Mouse (Mus musculus) heart, postnatal 0 days (tissue): ENCODE measurements around the gene Card14. TPM values are rescaled to one million over a fixed set of nuclear protein-coding genes. Genes with fewer than 3 reads are reported as not detected.

Experiments
- ATAC-seq: fragments of 200-750 bp; cut with Nextera tagmentation; 2 replicates; pipeline ENCODE4 v1.8.0; 2017; ENCODE audit warnings: low read depth, moderate number of reproducible peaks, moderate library complexity; ENCODE audit not compliant: insufficient read depth
- DNase-seq: peaks from one replicate; pipeline ENCODE4 v3.0.0-alpha.2; 2016; ENCODE audit warnings: low spot score
- H3K27ac ChIP-seq: fragments of 300-500 bp; sonication (generic); 2 replicates; pipeline ENCODE4 v1.5.1; 2014; ENCODE audit warnings: low read depth, mild to moderate bottlenecking
- H3K27me3 ChIP-seq: fragments of 300-500 bp; sonication (generic); 2 replicates; pipeline ENCODE4 v1.6.1; 2014; ENCODE audit warnings: low read length, mixed read lengths; ENCODE audit not compliant: control insufficient read depth, insufficient read depth
- H3K36me3 ChIP-seq: fragments of 300-500 bp; sonication (generic); replicated peaks from 2 replicates; pipeline ENCODE4 v1.6.1; 2014; ENCODE audit warnings: low read length, mixed read lengths; ENCODE audit not compliant: control insufficient read depth, insufficient read depth
- H3K4me1 ChIP-seq: fragments of 300-500 bp; sonication (generic); 2 replicates; pipeline ENCODE4 v1.6.1; 2014; ENCODE audit warnings: antibody characterized with exemption; ENCODE audit not compliant: control insufficient read depth, insufficient read depth
- H3K4me2 ChIP-seq: fragments of 300-500 bp; sonication (generic); 2 replicates; pipeline ENCODE4 v1.6.1; 2014; ENCODE audit warnings: low read depth, mild to moderate bottlenecking, low read length, moderate library complexity
- H3K4me3 ChIP-seq: fragments of 300-500 bp; sonication (generic); 2 replicates; pipeline ENCODE4 v1.5.1; 2014; ENCODE audit warnings: low read depth, low read length
- H3K9ac ChIP-seq: fragments of 300-500 bp; sonication (generic); replicated peaks from 2 replicates; pipeline ENCODE4 v1.6.1; 2014; ENCODE audit warnings: low read depth, low read length, mixed read lengths
- H3K9me3 ChIP-seq: fragments of 300-500 bp; sonication (generic); replicated peaks from 2 replicates; pipeline ENCODE4 v1.6.1; 2016; ENCODE audit warnings: low read length; ENCODE audit not compliant: control insufficient read depth
- CTCF ChIP-seq: IDR thresholded peaks from 2 replicates; pipeline ENCODE4 v1.5.1; 2016; ENCODE audit warnings: antibody characterized with exemption, control low read depth, low read depth
- EP300 ChIP-seq: IDR thresholded peaks from 2 replicates; pipeline ENCODE4 v1.6.1; 2016; ENCODE audit warnings: antibody characterized with exemption, low read depth
- WGBS: fragments of 180-500 bp; shearing (Covaris S2); extraction: QIAGEN DNeasy Blood & Tissue Kit; methylation state at CpG from one replicate; pipeline ENCODE4 v1.1.7; 2014; 5-methylcytosine and 5-hydroxymethylcytosine counted together
- polyA plus RNA-seq: library from polyadenylated mRNA; unstranded; fragments of >200 nt; fragmentation: Nextera tagmentation; extraction: Ambion mirVana; gene quantifications from 2 replicates; pipeline ENCODE4 v1.2.1, GENCODE M21; 2015
- total RNA-seq: library from RNA; depleted of rRNA; stranded (reverse); fragments of >200 nt; gene quantifications from 2 replicates; pipeline ENCODE4 v1.2.3, GENCODE M21; 2014; ENCODE audit warnings: low replicate concordance

Card14 gene
- total and polyA plus RNA-seq, 2 experiments from 2014 or later: 0.41 to 1.2 TPM

DNA sequence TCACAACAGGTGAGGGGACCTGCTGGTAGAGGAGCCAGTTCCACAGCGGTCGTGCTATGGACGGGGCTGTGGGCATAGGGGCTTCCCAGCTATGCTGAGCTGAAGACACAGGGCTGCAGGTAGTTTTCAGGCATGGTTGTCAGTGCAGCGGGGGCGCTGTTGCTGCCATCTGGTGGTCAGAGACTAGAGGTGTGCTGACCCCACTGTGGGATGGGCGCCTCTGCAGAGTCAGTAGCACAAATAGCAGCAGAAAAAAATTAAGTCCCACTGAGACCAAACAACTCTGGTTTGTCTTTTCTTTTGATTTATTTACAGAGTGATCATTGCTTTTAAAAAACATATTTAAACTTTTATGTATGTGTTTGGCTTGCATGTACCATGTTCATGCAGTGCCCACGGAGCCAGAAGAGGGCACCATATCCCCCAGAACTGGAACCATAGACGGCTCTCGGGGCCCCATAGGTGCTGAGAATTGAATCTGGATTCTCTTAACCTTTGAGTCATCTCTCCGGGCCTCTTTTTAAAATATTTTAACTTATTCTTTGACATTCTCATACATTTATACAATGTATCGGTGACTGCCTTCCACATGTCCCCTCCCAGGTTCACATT is 56.1 kb downstream of the Card14 start:
- Histone ChIP-seq H3K4me3 (no peak overlapping the region), H3K4me2 (no peak overlapping the region), H3K9me3 (peaks cover 5% of the 10 kb centered on the region; the same call in 1 of the 2 replicates), H3K4me1 (no peaks in the 10 kb centered on the region), H3K36me3 (peaks cover 15% of the 10 kb centered on the region), H3K27ac (no peak overlapping the region), H3K27me3 (no peaks in the 10 kb centered on the region), H3K9ac (no peak overlapping the region)
- WGBS: 34% methylated on average over 11 of the region's 11 CpGs
- DNase-seq (peak; percentile 64), ATAC-seq (peak; percentile 83)
- TF ChIP-seq CTCF: peak; percentile 76
- TF ChIP-seq EP300: no peak

DNA sequence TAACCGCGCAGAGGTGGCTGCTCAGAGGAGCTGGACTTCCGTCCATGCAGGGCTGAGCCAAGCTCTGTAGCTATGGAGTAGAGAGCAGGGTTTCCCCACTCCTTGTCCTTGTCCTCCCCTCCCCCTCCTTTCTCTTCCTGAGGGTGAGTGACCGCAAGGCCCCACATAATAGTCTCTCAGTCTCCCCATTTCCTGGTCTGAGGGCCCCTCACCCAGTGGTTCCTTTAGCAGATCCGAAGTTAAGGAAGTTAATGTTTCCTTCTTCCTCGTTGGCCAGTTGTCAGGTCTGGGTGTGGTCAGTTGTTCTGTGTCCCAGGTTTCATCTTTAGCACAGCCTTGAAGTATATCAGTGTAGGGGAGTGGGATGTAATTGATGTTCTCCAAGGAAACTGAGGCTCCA is 67.9 kb downstream of the Card14 start:
- Histone ChIP-seq H3K27me3 (no peaks in the 10 kb centered on the region), H3K36me3 (peaks cover 22% of the 10 kb centered on the region), H3K4me3 (no peak overlapping the region), H3K9ac (no peak overlapping the region), H3K27ac (no peak overlapping the region), H3K4me1 (no peaks in the 10 kb centered on the region), H3K4me2 (no peak overlapping the region), H3K9me3 (no peaks in the 10 kb centered on the region)
- DNase-seq (no peak), ATAC-seq (peak; percentile 37)
- TF ChIP-seq CTCF: no peak
- no peak for TF ChIP-seq EP300
- WGBS: 64% methylated on average over 6 of the region's 6 CpGs

DNA sequence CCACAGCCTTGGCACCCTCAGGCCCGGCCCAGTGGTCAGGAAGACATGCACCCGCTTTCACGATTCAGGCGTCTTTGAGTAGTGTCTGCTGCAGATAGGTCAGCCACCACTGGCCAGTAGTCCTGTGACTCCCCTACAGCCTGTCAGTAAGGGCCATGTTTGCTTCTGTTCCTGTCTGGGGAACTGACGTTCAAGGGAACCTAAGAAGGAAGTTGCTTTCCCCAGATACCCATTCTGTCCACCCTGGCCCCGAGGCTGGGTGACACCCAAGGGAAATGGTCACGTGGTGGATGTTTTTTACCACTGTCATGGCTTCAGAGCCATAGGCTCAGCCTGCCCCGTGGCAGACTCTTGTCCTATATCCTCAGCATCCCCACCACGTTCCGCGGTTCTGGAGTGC is 69.8 kb downstream of the Card14 start:
- Histone ChIP-seq H3K4me3 (no peak overlapping the region), H3K9ac (no peak overlapping the region), H3K27ac (no peak overlapping the region), H3K4me2 (no peak overlapping the region), H3K27me3 (no peaks in the 10 kb centered on the region), H3K4me1 (no peaks in the 10 kb centered on the region), H3K36me3 (peaks cover 22% of the 10 kb centered on the region), H3K9me3 (no peaks in the 10 kb centered on the region)
- no peak for TF ChIP-seq EP300
- WGBS: 89% methylated on average over 11 of the region's 11 CpGs
- ATAC-seq (no peak), DNase-seq (no peak)

DNA sequence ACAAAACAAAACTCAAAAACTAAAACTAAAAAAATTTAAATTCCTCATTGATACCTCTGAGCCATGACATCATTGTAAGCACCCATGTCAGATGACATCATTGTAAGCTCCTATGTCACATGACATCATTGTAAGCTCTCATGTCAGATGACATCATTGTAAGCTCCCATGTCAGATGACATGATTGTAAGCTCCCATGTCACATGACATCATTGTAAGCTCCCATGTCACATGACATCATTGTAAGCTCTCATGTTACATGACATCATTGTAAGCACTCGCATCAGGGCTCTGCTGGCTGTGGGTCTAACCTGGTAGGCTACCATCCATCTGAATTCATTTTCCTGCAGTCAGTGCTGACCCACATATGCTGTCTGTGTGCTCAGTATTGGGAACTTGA is 71.0 kb downstream of the Card14 start:
- no peak overlapping the region for H3K4me2 ChIP-seq
- no peaks in the 10 kb centered on the region for H3K9me3 ChIP-seq
- 0 out of 2 replicates have a peak, but pooled peaks have one; percentile 3 for ATAC-seq
- no peak overlapping the region for H3K9ac ChIP-seq
- WGBS: 97% methylated on average over 1 of the region's 1 CpGs
- no peaks in the 10 kb centered on the region for H3K27me3 ChIP-seq
- H3K4me1 ChIP-seq: no peaks in the 10 kb centered on the region
- no peak for TF ChIP-seq EP300
- no peak for TF ChIP-seq CTCF
- H3K27ac ChIP-seq: no peak overlapping the region
- peaks cover 22% of the 10 kb centered on the region for H3K36me3 ChIP-seq
- H3K4me3 ChIP-seq: no peak overlapping the region
- no peak for DNase-seq

DNA sequence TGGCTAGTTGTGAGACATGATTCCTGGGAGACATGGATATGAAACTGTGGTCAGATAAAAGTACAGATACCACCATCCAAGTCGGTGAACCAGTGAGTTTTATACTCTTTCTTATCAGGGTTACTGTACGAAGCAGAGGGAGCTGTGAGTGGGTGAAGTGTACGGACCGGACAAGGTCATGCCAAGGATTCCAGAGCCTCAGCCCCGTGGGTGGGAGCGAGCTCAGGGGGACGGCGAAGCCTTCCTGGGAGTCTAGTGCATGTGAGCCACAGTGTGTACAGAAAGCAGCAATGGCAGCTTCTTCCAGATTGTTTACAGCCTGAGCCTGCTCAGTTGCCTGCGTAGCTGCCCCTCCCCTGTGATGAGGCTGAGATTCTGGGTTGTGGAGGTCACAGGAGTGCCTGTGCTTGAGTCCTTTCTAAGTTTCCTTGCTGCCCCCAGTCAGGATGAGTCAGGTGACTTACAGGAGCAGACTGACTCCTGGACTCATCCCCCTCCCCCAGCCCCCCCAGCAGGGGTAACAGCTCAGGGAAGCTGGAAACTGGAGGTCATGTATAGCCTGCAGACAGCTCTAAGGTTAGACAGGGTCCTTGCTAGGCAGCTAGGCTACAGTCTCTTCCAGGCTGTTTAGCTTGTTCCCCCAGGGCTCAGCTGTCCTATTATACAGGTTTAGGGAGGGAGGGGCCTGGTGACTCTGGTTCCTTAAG is 74.2 kb downstream of the Card14 start:
- H3K36me3 ChIP-seq: peaks cover 22% of the 10 kb centered on the region
- no peak for TF ChIP-seq CTCF
- TF ChIP-seq EP300: no peak
- peak overlapping the region; percentile 22; the same call in 1 of the 2 replicates for H3K27ac ChIP-seq
- DNase-seq: no peak
- no peak overlapping the region for H3K4me2 ChIP-seq
- peak; percentile 55; the same call in 1 of the 2 replicates for ATAC-seq
- H3K4me3 ChIP-seq: no peak overlapping the region
- no peak overlapping the region for H3K9ac ChIP-seq
- no peaks in the 10 kb centered on the region for H3K4me1 ChIP-seq
- 33% methylated on average over 9 of the region's 9 CpGs for WGBS
- H3K9me3 ChIP-seq: no peaks in the 10 kb centered on the region
- no peaks in the 10 kb centered on the region for H3K27me3 ChIP-seq
